Mouse (Mus musculus) urinary bladder, adult 18-20 months (tissue): ENCODE measurements around the gene Impdh2.
"Not testable (repeated sequence)": the region's sequence is repeated elsewhere in the genome, so short reads cannot be mapped to it uniquely, and the experiment has no call there.

ENCODE experiments used
- DNase-seq, 2 experiments: peaks; one replicate each; pipeline ENCODE4 v3.0.0; 2022; ENCODE audit warnings: low spot score in 2 of 2, mixed read lengths in 2 of 2

Impdh2 gene

DNA sequence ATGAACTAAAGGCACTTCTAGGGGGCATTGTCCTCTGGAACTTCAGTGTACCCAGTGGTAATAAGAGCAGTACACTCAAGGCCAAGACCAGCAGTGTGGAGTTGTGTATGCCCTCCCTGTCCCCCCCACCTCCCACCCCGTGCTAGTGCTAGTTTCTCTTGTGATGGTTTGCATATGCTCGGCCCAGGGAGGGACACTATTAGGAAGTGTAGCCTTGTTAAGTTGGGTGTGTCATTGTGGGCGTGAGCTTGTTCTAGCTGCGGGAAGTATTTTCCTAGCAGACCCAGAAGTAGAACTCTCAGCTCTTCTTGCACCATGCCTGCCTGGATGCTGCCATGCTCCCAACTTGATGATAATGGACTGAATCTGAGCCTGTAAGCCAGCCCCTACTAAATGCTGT lies 41.9 kb downstream of the Impdh2 start:
- no peak for DNase-seq

DNA sequence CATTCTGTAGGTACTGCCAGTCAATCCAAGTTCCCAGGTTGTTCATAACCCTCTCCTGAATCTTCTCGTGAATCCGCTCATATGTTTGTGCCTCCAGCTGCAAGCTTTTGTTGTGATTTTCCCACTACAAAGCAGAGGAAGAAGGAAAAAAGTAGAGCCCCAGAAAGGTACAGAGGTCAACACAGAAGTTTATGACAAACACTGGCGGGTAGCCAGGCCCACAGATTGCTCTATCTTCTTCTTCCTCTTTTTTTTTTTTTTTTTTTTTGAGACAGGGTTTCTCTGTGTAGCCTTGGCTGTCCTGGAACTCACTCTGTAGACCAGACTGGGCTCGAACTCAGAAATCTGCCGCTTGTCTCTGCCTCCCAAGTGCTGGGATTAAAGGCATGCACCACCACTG lies 47.8 kb downstream of the Impdh2 start:
- DNase-seq: not testable (repeated sequence)

DNA sequence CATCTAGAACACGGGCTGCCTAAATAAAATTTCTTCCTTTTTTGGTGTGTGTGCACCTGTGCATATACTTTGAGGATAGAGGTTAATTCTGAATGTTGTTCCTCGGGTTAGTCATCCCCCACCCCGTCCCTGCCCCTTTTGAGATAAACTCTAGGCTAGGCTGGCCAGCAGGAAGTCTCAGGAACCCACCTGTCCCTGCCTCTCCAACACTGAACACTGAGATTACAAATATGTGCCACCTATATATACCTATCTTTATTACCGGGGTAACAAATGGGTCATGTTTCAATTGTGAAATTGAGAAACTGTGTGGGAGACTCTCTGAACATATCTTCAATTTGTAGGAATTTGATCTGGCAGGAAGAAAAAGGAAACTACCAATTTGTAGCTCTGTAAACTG lies 48.8 kb downstream of the Impdh2 start:
- DNase-seq: no peak

DNA sequence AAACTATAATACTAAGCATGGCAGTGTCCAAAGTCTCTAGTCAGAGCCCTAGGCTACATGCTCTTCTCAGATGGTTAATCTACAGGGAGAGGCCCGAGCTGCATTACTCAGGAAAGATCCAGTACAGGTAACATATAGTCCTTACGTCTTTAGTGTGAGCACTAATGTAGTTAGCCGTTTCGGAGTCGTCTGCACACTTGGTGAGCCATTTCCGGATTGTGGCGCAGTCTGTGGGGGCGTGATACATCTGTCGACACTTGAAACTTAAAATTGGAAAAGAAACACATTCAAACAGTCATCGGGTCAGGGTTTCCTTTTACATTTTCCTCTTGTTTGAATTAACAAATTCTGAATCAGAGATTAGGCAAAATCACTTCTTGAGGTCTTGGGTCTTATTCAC lies 51.4 kb downstream of the Impdh2 start:
- no peak for DNase-seq
